Mouse (Mus musculus) thymus, adult 18-20 months (tissue): ENCODE results near the gene Lrrc26.
"Not testable (repeated sequence)": the region's sequence is repeated elsewhere in the genome, so short reads cannot be mapped to it uniquely, and the experiment has no call there.

ENCODE experiments used
- DNase-seq, 2 experiments: peaks; one replicate each; pipeline ENCODE4 v3.0.0; 2022; ENCODE audit warnings: mixed read lengths in 2 of 2

Gene Lrrc26

DNA sequence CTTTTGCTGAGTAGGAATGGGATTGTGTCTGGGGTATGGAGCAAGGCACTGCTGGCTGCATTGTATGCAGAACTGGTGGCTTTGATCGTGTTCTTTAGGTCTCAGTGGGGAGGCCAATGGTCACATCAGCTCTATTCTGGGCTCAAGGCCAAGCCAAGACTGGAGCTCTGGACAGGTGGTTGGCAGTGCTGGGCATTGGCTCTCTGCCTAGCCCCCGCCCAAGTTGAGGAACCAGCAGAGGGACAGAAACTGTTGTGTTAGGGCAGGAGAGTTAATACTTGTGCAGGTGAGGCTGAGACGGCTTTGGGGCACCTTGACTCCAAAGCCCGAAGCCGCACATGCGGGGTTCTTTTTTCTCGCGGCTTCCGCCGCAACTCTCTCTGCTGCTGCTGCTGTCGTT, at the start of gene Lrrc26:
Gene Lrrc26 (plus strand): TSS at position 265 of the 400 bp plus-strand sequence.
- no peak for DNase-seq

DNA sequence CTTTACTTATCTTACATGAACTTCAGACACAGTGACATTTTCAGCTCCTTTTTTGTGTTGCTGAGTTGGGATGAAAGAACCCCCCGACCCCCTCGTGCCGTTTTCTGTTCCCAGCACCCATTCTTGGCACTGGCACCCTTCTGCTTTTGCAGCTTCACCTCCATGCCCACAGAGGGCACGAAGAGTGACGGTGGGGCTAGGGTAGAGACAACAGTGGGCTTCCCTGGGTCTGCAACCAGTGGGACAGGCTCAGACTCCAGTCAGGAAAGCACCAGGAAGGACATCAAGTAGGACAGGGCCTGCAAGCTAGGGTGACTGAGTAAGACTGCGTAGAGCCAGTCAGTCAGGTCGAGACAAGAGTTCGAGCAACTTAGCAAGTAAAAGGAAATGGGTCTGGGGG, 49.4 kb upstream of the Lrrc26 start:
- DNase-seq: no peak

DNA sequence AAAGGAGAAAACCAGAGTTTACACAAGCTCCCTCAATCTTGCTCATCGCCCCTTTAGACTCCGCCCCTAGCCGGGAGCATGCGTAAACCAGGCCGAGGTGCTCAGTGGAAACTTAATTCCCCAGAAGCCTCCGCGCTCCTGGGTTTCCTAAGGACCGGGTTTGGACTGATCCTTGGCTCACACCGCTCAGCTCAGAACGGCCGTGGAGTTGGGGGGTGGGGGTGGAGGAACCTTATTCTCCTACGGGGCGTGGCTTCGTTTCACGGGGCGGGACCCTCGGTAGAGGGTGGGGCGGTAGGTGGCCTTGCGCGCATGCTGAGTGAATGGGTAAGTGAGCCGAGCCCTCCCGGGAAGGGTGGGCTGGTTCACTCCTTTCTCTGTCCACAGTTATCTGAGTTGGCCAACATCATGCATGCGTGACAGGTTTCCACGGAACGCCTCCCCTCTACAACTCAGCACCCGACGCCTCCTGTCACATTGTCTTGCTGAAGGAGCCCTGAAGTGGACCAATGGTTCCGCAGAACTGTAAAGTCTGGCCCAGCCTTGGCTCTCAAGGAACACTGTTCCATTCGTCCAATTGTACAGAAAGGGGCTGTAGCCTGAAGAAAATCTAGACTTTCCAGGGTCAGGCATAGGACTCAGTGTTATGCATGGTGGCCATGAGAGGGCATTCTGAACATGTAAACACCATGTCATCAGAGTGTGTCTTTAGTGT, 48.8 kb upstream of the Lrrc26 start:
- peak in 1 of 2 experiments; percentile 27 for DNase-seq

DNA sequence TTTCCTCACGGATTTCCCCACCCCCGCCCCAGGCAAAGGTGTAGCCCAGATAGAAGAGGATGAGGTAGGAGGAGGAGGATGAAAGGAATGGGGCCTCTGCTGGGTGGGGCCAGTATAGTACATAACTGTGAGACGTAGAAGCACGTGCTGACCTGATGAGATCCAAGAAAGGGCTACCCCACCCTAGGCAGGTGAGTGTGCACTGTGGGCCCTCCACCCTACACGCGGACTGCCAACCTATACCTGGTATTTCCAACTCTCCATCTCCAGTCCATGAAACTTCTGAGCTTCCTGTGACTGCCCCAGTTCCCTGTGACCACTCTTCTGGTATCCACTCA, 48.3 kb upstream of the Lrrc26 start:
- no peak for DNase-seq

DNA sequence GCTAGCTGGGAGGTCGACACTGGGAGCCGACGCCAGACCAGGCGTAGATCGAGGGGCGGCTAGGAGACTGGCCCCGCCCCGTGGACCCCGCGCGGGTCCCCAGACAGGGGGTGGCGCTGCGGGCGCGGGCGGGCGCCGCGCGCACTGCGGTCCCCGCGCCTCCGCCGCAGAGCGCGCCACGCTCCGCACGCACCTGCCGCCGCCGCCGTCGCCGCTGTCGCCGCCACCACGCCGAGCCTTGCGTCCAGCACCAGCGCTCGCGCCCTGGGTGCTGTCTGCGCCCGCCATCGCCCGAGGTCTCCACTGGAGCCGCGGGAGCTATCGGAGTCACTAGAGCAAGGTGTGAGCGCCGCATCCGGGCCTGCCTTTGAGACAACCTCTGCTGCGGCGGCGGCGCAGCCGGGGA, 47.6 kb upstream of the Lrrc26 start, which contains the start of the genes Rnf208 and Cysrt1:
Gene Rnf208 (plus strand): TSS at position 155 of the 406 bp plus-strand sequence.
Gene Cysrt1 (minus strand): TSS at position 352 of the 406 bp plus-strand sequence.
- DNase-seq: no peak

DNA sequence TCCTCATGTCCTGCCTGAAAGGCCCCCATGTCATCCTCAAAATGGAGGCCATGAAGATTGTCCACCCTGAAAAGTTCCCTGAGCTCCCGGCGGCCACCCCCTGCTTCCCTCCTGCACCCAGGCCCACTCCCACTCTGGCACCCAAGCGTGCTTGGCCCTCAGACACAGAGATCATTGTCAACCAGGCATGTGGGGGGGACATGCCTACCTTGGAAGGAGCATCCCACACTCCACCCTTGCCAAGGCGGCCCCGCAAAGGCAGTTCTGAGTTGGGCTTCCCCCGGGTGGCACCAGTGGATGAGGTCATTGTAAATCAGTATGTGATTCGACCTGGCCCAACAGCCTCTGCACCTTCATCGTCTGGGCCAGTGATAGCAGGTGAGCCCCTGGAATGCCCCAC, 46.4 kb upstream of the Lrrc26 start:
- no peak for DNase-seq

DNA sequence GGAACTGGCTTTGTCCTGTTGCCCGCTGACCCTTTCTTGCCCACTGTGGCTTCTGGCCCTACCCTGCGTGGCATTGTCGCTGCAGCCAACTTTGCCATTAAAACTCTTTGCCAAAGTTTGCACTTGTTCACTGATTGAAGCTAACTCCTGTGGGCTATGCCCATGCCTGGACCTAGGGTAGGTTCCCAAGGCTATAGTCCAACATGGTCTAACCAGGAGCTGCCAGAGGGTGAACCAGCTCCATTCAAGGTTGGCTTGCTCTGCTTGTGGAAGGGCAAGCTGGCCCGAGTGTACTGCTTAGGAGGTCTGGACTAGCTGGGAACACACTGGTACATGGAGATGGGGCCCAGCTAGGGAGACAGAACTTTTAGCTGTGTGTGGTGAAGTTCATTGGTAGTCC, 45.6 kb upstream of the Lrrc26 start:
- no peak for DNase-seq

DNA sequence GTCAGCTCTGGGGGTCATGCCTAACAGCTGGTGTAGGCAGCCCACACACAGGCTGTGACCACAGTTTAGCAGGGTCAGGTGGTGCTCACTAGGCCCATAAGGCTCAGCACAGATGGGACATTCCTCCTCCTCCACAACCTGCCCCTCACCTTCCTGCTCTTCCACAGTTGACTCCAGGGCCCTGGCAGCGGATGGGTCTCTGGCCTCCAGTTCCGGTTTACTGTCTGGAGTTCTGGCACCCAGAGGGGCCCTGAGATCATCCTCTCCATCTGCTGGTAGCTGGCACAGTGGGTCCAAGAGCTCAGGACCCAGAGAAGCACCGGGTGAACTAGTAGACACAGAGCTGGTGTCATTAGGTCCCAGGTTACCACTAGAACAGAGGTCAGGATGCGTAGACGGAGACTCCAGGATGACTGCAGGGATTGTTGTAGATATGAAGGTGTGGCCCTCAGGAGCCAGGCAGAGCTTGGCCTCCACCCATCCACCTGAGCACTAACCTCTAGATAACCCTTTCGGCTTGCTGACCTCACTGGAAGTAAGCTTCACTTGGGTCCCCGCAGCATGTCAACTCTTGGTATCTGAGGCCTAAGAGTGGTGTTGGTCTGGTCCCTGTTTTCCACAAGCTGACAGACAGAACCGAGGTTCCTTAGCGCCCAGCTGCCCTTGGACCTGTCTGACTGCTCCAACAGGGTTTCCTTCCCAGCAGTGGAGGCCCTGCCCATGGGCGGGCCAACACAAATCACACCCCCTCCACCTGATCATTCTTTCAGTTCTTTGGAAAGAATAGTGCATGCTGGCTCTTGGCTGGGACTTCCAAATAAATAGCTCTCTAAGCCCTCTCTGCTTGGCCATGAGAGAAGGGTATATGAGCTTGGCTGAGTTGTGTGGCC, 43.3 kb upstream of the Lrrc26 start, which contains the start of gene AL732309.1:
Gene AL732309.1 (minus strand): TSS at position 681 of the 890 bp plus-strand sequence.
- no peak for DNase-seq

DNA sequence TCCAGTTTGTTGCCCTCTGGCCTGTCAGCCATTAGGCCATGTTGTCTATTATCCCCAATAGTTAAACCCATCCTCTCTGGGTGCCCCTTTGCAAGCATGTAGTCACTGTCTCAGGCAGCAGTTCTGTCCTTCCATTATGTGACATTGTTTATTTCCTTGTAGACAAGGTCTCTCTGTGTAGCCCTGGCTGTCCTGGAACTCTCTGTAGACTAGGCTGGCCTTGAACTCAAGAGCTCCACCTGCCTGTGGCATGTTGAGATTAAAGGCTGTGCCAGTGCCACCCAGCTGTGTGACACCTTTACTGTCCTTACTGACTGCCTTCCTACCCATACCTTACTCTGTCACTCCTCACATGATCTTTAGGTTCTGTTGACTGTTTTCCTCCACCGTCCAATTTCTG, 37.4 kb upstream of the Lrrc26 start:
- no peak for DNase-seq

DNA sequence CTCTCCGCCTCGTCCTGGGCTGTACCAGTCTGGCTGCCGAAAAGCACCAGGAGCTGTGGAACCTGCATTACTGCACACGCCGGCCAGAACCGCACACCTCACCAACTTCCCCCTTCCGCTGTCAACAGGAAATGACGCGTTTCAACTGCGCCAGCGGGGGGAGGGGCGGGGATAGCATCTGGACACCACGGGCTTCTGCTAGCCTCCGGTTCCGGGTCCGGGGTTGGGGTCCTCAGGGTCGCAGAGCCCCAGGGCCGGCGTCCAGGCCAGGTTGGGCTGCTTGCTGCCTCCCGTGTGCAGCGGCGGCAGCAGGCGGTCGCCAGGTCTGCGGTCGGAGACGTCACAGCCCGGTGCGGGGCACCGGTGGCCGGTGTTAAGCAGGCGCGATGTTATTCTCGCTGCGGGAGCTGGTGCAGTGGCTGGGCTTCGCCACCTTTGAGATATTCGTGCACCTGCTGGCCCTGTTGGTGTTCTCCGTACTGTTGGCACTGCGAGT, 34.4 kb upstream of the Lrrc26 start, which contains the start of gene Tmem203:
Gene Tmem203 (plus strand): TSS at position 156 of the 496 bp plus-strand sequence.
- peak; percentile 64 to 76 for DNase-seq

DNA sequence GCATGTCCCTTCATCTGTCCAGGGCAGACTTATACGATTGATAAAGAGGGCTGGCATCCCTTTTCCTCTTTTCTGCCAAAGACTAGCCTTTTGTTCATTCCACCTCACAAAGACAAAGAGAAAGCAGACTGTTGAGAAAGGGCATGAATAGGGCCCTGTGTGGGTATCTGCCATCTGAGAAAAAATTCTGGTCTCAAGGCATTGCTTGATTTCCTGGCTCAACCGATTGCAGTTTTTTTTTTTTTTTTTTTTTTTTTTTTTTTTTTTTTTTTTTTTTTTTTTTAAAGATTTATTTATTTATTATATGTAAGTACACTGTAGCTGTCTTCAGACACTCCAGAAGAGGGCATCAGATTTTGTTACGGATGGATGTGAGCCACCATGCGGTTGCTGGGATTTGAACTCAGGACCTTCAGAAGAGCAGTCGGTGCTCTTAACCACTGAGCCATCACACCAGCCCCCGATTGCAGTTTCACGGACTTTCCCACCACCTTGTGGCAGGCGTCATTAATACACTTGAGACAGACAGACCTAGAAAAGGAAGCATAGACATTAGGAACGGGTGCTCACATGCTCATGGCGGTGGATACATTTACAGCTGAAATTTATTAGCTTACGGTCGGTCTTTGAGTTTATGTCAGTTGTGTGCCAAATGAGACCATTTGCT, 33.1 kb upstream of the Lrrc26 start:
- DNase-seq: peak in 1 of 2 experiments; percentile 24

DNA sequence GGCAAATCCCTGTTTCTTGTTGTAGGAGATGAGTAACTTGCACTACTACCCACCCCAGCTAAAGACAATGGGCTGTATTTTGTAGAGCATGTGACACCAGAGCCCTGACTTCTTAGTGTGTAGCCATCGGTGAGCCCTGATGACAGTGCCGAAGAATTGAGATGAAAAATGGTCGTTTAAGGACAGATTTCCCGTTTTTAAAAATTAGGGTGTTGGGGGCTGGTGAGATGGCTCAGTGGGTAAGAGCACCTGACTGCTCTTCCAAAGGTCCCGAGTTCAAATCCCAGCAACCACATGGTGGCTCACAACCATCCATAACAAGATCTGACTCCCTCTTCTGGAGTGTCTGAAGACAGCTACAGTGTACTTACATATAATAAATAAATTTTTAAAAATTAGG, 32.5 kb upstream of the Lrrc26 start:
- DNase-seq: not testable (repeated sequence)

DNA sequence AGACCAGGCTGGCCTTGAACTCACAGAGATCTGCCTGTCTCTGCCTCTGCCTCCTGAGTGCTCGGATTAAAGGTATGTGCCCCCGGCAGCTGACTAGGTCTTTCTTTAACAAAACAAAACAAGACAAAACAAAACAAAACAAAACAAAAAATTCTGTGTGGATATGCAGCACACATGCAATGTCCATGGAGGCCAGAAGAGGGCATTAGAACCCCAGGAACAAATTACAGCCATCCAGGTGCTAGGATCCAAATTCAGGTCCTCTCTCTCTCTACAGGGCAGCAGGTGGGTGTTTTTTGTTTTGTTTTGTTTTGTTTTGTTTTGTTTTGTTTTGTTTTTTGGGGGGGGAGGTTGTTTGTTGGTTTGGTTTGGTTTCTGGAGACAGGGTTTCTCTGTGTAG, 30.8 kb upstream of the Lrrc26 start:
- DNase-seq: no peak

DNA sequence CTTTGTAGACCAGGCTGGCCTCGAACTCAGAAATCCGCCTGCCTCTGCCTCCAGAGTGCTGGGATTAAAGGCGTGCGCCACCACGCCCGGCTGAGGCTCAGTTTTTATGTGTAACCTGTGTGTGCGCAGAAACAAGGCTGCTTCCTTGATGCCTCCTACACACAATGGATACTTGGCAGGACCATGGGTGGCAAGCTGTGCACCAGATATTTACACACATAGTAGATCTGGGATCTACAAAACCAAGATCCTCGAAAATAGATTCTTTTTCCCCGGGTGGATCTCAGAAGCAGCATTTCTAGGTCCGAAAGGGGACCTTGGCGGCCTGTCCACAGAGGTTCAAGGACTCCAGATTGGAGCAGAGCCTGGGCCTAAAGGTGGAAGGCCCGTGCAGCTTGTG, 27.8 kb upstream of the Lrrc26 start:
- no peak for DNase-seq

DNA sequence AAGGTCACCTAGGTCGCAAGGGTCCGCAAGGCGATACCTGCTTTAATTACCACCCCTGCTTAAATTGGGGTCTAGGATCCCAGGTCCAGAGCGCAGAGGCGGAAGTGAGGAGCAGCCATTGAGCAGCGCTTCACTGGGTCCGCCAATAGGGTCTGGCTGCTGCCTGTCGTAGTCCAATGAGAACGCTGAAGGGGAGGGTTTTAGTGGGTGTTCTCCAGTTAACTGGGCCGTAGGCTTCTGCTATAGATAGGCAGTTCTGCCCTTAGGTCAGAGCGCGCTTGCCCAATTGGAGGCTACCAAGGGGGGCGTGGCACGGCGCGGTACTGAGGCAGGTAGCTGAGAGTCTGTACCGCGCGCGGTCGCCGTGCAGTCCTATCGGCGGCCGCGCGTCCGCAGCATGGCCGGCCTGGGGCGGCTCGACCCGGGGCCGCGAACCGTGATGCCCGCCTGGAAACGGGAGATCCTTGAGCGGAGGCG, 27.4 kb upstream of the Lrrc26 start, which contains the start of gene Tprn:
Gene Tprn (plus strand): TSS at position 328 of the 477 bp plus-strand sequence.
- DNase-seq: peak; percentile 88 to 95

DNA sequence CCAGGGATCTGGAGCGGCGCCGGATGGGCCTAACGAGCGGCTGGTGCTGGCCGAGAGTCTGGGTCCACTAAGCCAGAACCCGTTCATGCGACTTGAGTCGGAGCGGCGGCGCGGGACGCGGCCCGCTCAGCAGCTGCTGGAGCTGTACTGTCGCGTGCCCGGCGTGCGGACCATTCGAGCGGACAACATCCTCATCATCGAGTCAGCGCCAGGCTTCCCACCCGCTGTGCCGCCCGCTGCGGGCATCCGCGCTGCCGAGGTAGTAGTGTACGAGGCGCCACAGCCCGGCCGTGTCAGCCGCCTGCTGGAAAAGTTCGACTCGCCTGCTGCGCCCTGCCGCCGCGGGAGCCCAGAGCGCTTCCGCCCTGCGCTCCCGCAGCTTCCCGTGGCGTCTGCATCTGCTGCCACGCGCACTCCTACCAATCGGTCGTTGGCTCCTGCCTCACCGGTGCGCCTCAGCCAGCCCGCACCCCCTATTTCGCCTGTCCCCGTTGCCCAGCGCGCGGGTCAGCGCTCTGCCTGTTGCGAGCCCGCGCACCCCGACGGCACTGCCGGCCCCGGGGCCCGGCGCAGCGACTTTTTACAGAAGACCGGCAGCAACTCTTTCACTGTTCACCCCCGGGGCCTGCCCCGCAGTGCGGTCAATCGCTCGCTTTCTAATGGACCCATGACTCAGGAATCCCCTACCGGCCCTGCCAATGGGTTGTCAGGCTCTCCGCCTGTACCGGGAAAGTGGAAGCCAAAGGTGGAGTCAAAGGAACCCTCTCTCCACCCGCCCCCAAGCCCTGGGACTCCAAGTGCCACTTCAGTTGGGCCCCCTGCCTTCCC, 26.7 kb upstream of the Lrrc26 start:
- peak; percentile 32 to 36 for DNase-seq

DNA sequence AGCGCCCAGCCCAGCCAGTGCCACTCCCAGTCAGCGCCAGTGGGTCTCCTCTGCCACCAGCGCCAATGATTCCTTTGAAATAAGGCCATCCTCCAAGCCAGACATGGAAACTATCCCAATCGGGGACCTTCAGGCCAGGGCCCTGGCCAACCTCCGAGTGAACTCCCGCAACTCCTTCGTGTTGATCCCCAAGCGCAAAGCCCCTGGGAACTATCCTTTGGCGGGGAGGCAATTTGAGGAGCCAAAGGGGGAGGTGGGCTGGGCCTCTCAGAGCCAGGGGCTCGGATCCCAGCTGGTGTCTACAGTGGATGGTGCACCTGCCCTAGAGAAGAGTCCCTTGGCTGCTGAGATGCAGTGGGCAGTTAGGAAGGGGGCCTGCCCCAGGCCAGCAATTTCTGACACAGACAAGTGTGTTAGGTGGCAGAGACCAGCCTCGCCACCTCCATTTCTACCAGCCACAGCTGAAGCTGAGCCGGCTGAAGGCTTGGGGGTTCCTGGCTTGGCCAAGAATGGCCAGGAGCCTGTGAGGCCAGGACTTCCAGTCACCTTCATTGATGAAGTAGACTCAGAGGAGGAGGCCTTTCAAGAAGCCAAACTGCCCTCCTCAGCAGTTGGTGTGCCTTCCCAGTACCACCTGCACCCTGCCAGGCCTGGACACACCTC, 26.0 kb upstream of the Lrrc26 start:
- DNase-seq: no peak

DNA sequence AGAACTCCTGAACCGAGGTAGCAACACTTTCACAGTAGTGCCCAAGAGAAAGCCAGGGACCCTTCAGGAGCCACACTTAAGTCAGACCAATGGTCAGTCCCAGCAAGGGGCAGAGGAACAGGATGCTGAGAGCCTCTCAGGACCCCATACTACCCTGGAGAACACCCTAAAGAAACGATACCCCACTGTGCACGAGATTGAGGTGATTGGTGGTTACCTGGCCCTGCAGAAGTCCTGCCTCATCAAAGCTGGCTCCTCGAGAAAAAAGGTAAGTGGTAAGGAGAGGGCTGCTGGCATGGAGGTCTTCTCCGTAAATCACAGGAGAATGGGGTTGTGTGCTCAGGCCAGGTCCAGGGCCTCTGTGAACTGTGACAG, 25.4 kb upstream of the Lrrc26 start:
- DNase-seq: no peak

DNA sequence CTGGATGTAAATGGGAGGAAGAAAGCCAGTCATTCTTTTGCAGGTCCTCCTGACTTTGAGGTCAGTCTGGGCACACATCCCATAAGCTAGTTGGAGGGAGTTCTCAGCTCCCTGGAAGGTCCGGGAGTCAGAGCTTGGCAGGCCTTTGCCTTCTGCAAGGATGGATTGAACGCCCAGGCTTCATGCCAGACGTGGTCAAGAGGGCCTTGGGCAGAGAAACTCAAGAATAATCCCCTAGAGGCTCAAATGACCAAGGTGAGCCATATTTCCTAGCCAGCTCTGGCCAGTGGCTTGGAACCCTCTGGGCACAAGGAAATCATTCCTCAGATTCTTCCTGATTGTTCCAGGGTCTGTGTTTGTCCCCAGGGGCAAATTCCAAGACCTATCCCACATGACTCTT, 24.9 kb upstream of the Lrrc26 start:
- DNase-seq: no peak

DNA sequence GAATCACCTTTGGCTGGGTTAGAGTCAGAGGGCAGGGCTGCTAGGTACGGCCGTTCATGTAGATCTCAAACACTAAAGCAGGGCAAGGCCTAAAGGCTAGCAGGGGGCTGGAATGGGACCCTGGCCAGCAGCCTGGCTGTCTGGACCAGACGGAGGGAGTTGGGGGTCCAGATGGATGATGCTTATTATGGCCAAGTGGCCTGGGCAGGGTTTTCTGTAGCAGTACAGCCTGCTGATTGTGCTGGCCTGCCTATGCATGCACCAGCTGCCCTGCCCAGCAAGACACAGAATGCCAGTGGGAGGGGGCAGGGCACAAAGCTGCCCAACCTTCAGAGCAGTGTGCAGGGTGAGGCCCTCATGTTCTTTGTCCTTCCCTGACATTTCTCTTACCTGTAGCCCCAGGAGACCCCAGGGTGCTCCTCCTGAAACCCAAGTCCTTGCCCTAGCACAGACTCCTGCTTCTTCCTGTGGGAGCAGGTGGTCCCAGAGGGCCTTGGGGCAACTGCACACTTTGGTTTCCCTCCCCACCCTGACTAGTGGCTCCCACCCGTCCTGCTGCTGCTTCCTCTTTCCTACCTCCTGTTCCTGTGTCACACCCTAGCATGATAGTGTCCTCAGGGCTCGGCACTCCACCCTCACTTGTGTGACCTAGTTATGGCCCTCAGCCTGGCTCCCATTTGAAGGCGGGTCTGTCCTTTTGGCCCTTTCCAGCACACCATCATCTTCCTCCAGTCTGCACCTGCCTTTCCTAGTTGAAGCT, 23.6 kb upstream of the Lrrc26 start:
- DNase-seq: no peak

DNA sequence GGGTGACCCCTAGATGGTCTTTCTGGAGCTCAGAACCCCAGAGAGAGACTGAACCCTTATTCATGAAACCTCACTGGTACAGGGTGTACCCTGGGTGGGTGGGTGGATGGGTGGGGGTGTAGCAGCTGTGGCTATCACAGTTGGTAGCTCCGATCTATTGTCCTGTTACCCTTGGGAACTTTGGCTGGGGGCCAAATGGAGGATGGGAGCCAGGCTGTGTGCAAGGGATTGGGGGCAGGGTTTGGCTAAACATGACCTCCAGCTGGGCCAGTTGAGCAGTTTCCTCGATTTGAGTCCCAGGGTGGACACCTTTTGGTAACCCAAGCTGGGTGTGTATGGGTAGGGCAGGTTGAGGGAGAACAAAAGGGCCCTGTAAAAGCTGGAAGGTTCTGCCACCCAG, 23.0 kb upstream of the Lrrc26 start:
- no peak for DNase-seq
